Comparison of ENCODE assay signal across 17 mouse cellular contexts in genomic region chr9:27302291-27302690, GRCm38 (mm10). TPM values are rescaled to one million over a fixed set of nuclear protein-coding genes. Genes with fewer than 3 reads are reported as not detected.
DNase-seq lines count a peak whose midpoint lies in the region; ATAC-seq and TF ChIP-seq lines count a peak whose summit lies in the region.
"Had no signal": no experiment of that assay in that cellular context is flagged by ENCODE, and none has a peak within 500 bp of the region (broad histone marks: within the 10 kb centered on the region; RNA-seq: fewer than 3 reads in every experiment).

No protein-coding gene starts in this region.

- H3K4me3 ChIP-seq in forebrain, embryonic 15.5 days: no peak overlapping the region
- no peak overlapping the region for H3K4me3 ChIP-seq in forebrain, embryonic 14.5 days (ENCODE audit: low read depth, low read length)
- peak overlapping the region in 2 of 3 experiments; percentile 30 to 37 for H3K4me3 ChIP-seq in CH12.LX (replicated peaks in 1 of 3; ENCODE audit: low read depth in 2 of 3, low read length in 2 of 3, poor library complexity in 1 of 3)
- H3K4me3 ChIP-seq in midbrain, embryonic 14.5 days (replicated peaks; ENCODE audit: low read depth, low read length): no peak overlapping the region
- no peak overlapping the region for H3K4me3 ChIP-seq in liver, embryonic 11.5 days (ENCODE audit: low read depth, low read length)
- H3K4me3 ChIP-seq: erythroblast, embryonic 14.5 days; intestine, embryonic 15.5 days; limb, embryonic 13.5 days; stomach, embryonic 15.5 days had no signal

- TF ChIP-seq POLR2A in CH12.LX (IDR thresholded peaks at IDR 0.05; ENCODE audit: low read depth, low read length): no peak

- H3K4me1 ChIP-seq in forebrain, embryonic 15.5 days: peaks cover 57% of the 10 kb centered on the region
- H3K4me1 ChIP-seq in forebrain, embryonic 14.5 days (ENCODE audit: control insufficient read depth, insufficient read depth, low read length): peaks cover 43% of the 10 kb centered on the region
- peaks cover 22 to 72% of the 10 kb centered on the region in 2 experiments for H3K4me1 ChIP-seq in CH12.LX (ENCODE audit: control insufficient read depth in 1 of 2, insufficient read depth in 2 of 2)
- peaks cover 44% of the 10 kb centered on the region for H3K4me1 ChIP-seq in midbrain, embryonic 14.5 days (ENCODE audit: control insufficient read depth, insufficient read depth, low read length)
- no peaks in the 10 kb centered on the region; the same call in 1 of the 2 replicates for H3K4me1 ChIP-seq in liver, embryonic 11.5 days (replicated peaks; ENCODE audit: control insufficient read depth, insufficient read depth, low read length)

- 53% methylated on average over 5 of the region's 5 CpGs for WGBS in forebrain, embryonic 15.5 days
- 62% methylated on average over 5 of the region's 5 CpGs for WGBS in forebrain, embryonic 14.5 days
- 59% methylated on average over 5 of the region's 5 CpGs for WGBS in midbrain, embryonic 14.5 days
- WGBS in liver, embryonic 11.5 days: 52% methylated on average over 5 of the region's 5 CpGs

- no peak for DNase-seq in forebrain, embryonic 14.5 days (ENCODE audit: low spot score)
- no peak for DNase-seq in CH12.LX (ENCODE audit: extremely low read depth)
- DNase-seq in cerebellum, postnatal 25 days: peak; percentile 54
- DNase-seq in midbrain, embryonic 14.5 days: no peak
- DNase-seq in gastrocnemius, adult 8-10 months (ENCODE audit: low spot score in 2 of 2): no peak
- no peak for DNase-seq in adrenal gland, postnatal 14 days
- no peak for DNase-seq in liver, embryonic 11.5 days (ENCODE audit: low spot score)
- DNase-seq: adrenal gland, adult 2 months; heart, postnatal 10 days; kidney, postnatal 14 days; liver, postnatal 0 days; thymus, postnatal 14 days had no signal

- TF ChIP-seq CTCF in CH12.LX (conservative IDR thresholded peaks at IDR 0.05 in 1 of 2, IDR thresholded peaks at IDR 0.05 in 1 of 2; ENCODE audit: low read depth in 2 of 2, low read length in 2 of 2): no peak

- no peak for TF ChIP-seq EP300 in CH12.LX (IDR thresholded peaks at IDR 0.05; ENCODE audit: low read length)

- dilution Hi-C loops in CH12.LX (cut with MboI; ENCODE audit: extremely low pct_ligation_motif_present, extremely low pct_unique_long_range_greater_than_20kb, low sequenced_read_pairs): no loop called here

- peaks cover 24% of the 10 kb centered on the region for H3K79me2 ChIP-seq in CH12.LX (replicated peaks; ENCODE audit: control insufficient read depth, extremely low read depth, insufficient read depth, poor library complexity, severe bottlenecking)

- in situ Hi-C loops in CH12.LX (cut with MboI; ENCODE audit: low pct_ligation_motif_present, low pct_unique_long_range_greater_than_20kb, low sequenced_read_pairs): no loop called here

- H3K27ac ChIP-seq in forebrain, embryonic 15.5 days (replicated peaks): no peak overlapping the region
- H3K27ac ChIP-seq in forebrain, embryonic 14.5 days (ENCODE audit: low read depth, low read length): no peak overlapping the region
- peak overlapping the region; percentile 29 for H3K27ac ChIP-seq in CH12.LX (ENCODE audit: insufficient read depth, low read depth)
- no peak overlapping the region for H3K27ac ChIP-seq in midbrain, embryonic 14.5 days (replicated peaks; ENCODE audit: low read depth, low read length)
- no peak overlapping the region for H3K27ac ChIP-seq in liver, embryonic 11.5 days (ENCODE audit: low read depth, low read length)
- H3K27ac ChIP-seq: intestine, embryonic 15.5 days; limb, embryonic 13.5 days; stomach, embryonic 15.5 days had no signal

- H3K27me3 ChIP-seq in forebrain, embryonic 15.5 days: no peaks in the 10 kb centered on the region; the same call in 1 of the 2 replicates
- H3K27me3 ChIP-seq in forebrain, embryonic 14.5 days (replicated peaks; ENCODE audit: control insufficient read depth, insufficient read depth, low read length): 0 out of 2 replicates have a peak, but pooled peaks cover 2% of the 10 kb centered on the region
- no peaks in the 10 kb centered on the region for H3K27me3 ChIP-seq in CH12.LX (replicated peaks)
- no peaks in the 10 kb centered on the region for H3K27me3 ChIP-seq in midbrain, embryonic 14.5 days (ENCODE audit: control insufficient read depth, insufficient read depth, low read length)
- H3K27me3 ChIP-seq in liver, embryonic 11.5 days (replicated peaks; ENCODE audit: control insufficient read depth, insufficient read depth, low read length): peaks cover 59% of the 10 kb centered on the region

- TF ChIP-seq RAD21 in CH12.LX (IDR thresholded peaks at IDR 0.05; ENCODE audit: low read depth, low read length): no peak

- no peak overlapping the region for H3K4me2 ChIP-seq in forebrain, embryonic 15.5 days (replicated peaks)
- no peak overlapping the region for H3K4me2 ChIP-seq in forebrain, embryonic 14.5 days (ENCODE audit: low read length)
- H3K4me2 ChIP-seq in CH12.LX (ENCODE audit: insufficient read depth, low read depth, poor library complexity, severe bottlenecking): peak overlapping the region; percentile 60
- peak overlapping the region; percentile 95 for H3K4me2 ChIP-seq in midbrain, embryonic 14.5 days (ENCODE audit: low read length)
- H3K4me2 ChIP-seq in liver, embryonic 11.5 days: no peak overlapping the region
- H3K4me2 ChIP-seq: intestine, embryonic 15.5 days; stomach, embryonic 15.5 days had no signal

- H3K9ac ChIP-seq in forebrain, embryonic 15.5 days (replicated peaks): 0 out of 2 replicates have a peak overlapping the region, but pooled peaks have one; percentile 2
- H3K9ac ChIP-seq in forebrain, embryonic 14.5 days (ENCODE audit: low read length): no peak overlapping the region
- peak overlapping the region; percentile 4; the same call in 1 of the 2 replicates for H3K9ac ChIP-seq in CH12.LX (ENCODE audit: insufficient read depth, low read depth)
- H3K9ac ChIP-seq in midbrain, embryonic 14.5 days (replicated peaks; ENCODE audit: low read length): peak overlapping the region; percentile 27; the same call in 1 of the 2 replicates
- H3K9ac ChIP-seq in liver, embryonic 11.5 days (ENCODE audit: low read depth, low read length): no peak overlapping the region
- H3K9ac ChIP-seq: intestine, embryonic 15.5 days; limb, embryonic 13.5 days; liver, postnatal 0 days; stomach, embryonic 15.5 days had no signal

- no peak for ATAC-seq in forebrain, embryonic 15.5 days (replicated peaks)
- ATAC-seq in forebrain, embryonic 14.5 days: no peak
- ATAC-seq in midbrain, embryonic 14.5 days (ENCODE audit: low FRiP score, low TSS enrichment): no peak
- no peak for ATAC-seq in liver, embryonic 11.5 days (replicated peaks; ENCODE audit: low FRiP score)
- ATAC-seq: intestine, embryonic 15.5 days; liver, postnatal 0 days had no signal

- H3K9me3 ChIP-seq in forebrain, embryonic 15.5 days: no peaks in the 10 kb centered on the region
- H3K9me3 ChIP-seq in forebrain, embryonic 14.5 days (replicated peaks; ENCODE audit: control insufficient read depth, low read length): no peaks in the 10 kb centered on the region
- peaks cover 12% of the 10 kb centered on the region for H3K9me3 ChIP-seq in CH12.LX (replicated peaks; ENCODE audit: low read length)
- H3K9me3 ChIP-seq in midbrain, embryonic 14.5 days (ENCODE audit: control insufficient read depth, low read length): no peaks in the 10 kb centered on the region
- no peaks in the 10 kb centered on the region for H3K9me3 ChIP-seq in liver, embryonic 11.5 days (ENCODE audit: control insufficient read depth, low read length)
- H3K9me3 ChIP-seq: intestine, embryonic 15.5 days; limb, embryonic 13.5 days; stomach, embryonic 15.5 days had no signal

- H3K36me3 ChIP-seq in forebrain, embryonic 15.5 days: no peaks in the 10 kb centered on the region
- no peaks in the 10 kb centered on the region for H3K36me3 ChIP-seq in forebrain, embryonic 14.5 days (ENCODE audit: control insufficient read depth, insufficient read depth, low read length)
- no peaks in the 10 kb centered on the region for H3K36me3 ChIP-seq in CH12.LX (replicated peaks in 1 of 2; ENCODE audit: control insufficient read depth in 1 of 2, insufficient read depth in 1 of 2, low read length in 1 of 2)
- no peaks in the 10 kb centered on the region for H3K36me3 ChIP-seq in midbrain, embryonic 14.5 days (ENCODE audit: control insufficient read depth, insufficient read depth, low read length)
- H3K36me3 ChIP-seq in liver, embryonic 11.5 days (ENCODE audit: control insufficient read depth, insufficient read depth, low read length): no peaks in the 10 kb centered on the region
- H3K36me3 ChIP-seq: intestine, embryonic 15.5 days; limb, embryonic 13.5 days; stomach, embryonic 15.5 days had no signal

TF ChIP-seq in CH12.LX, 34 proteins besides CTCF, POLR2A, EP300 and RAD21 (continues in another document):
- TF ChIP-seq SMC3 (IDR thresholded peaks at IDR 0.05; ENCODE audit: low read depth, low read length) (no peak), ZKSCAN1 (IDR thresholded peaks at IDR 0.05; ENCODE audit: borderline replicate concordance, low read depth, low read length) (no peak), UBTF (IDR thresholded peaks at IDR 0.05; ENCODE audit: low read depth, low read length) (no peak), SIN3A (IDR thresholded peaks at IDR 0.05; ENCODE audit: low read length) (no peak), ETS1 (conservative IDR thresholded peaks at IDR 0.05; ENCODE audit: low read depth, low read length) (no peak), MAX (IDR thresholded peaks at IDR 0.05; ENCODE audit: low read length) (no peak), NRF1 (IDR thresholded peaks at IDR 0.05; ENCODE audit: low read depth, low read length) (no peak), TBP (conservative IDR thresholded peaks at IDR 0.05; ENCODE audit: low read depth, low read length) (no peak), MEF2A (IDR thresholded peaks at IDR 0.05; ENCODE audit: borderline replicate concordance, low read depth, low read length) (no peak), ELF1 (IDR thresholded peaks at IDR 0.05; ENCODE audit: low read depth, low read length) (no peak), JUN (IDR thresholded peaks at IDR 0.05; ENCODE audit: insufficient read depth, low read depth, low read length) (no peak), POLR2AphosphoS2 (IDR thresholded peaks at IDR 0.05; ENCODE audit: low read depth, low read length) (no peak), JUND (conservative IDR thresholded peaks at IDR 0.05; ENCODE audit: low read depth, low read length) (no peak)

RNA-seq across cellular contexts. Expression of gene Igsf9b, which starts 3.3 kb away (rescaled TPM):
- 12.6 and 12.8 TPM in 2 replicates for polyA plus RNA-seq in forebrain, embryonic 15.5 days (2015; fragmentation: Nextera tagmentation; extraction: Ambion mirVana)
- 5.1 and 7.5 TPM in 2 replicates for polyA plus RNA-seq in forebrain, embryonic 14.5 days (2014; fragmentation: Nextera tagmentation; extraction: Ambion mirVana)
- total RNA-seq in CH12.LX (2012; rRNA removed): 7.4 and 12.4 TPM in 2 replicates
- total RNA-seq in CH12.LX (2014; rRNA removed): 1.8 and 2.0 TPM in 2 replicates
- 4.5 and 5.2 TPM in 2 replicates for polyA plus RNA-seq in CH12.LX (2012; ENCODE audit: insufficient read length, low read depth)
- 12.0 and 15.2 TPM in 2 replicates for polyA plus RNA-seq in midbrain, embryonic 14.5 days (2014; fragmentation: Nextera tagmentation; extraction: Ambion mirVana)
- total RNA-seq in gastrocnemius, adult 8-10 months (2022): 1 to 10 TPM in 3 of 4 experiments, under 1 TPM in 1; 0.67 to 1.4 (median 1.0) TPM
- 4.0 and 4.8 TPM in 2 replicates for total RNA-seq in adrenal gland, postnatal 14 days (2021)
- 0.25 and 0.48 TPM in 2 replicates for polyA plus RNA-seq in liver, embryonic 11.5 days (2014; fragmentation: Nextera tagmentation; extraction: Ambion mirVana)
- polyA plus RNA-seq: erythroblast, embryonic 14.5 days had no signal

Comparison
In these comparisons a context has a peak if more than half of its experiments do, and no peak if none do; other contexts are left out.
1. H3K9ac ChIP-seq: peak in forebrain, embryonic 15.5 days (single experiment), CH12.LX (single experiment) and midbrain, embryonic 14.5 days (single experiment); none in forebrain, embryonic 14.5 days (single experiment) and liver, embryonic 11.5 days (single experiment).
2. H3K4me2 ChIP-seq: peak in CH12.LX (single experiment) and midbrain, embryonic 14.5 days (single experiment); none in forebrain, embryonic 15.5 days (single experiment), forebrain, embryonic 14.5 days (single experiment) and liver, embryonic 11.5 days (single experiment).
3. H3K4me3 ChIP-seq: peak in CH12.LX (2 of 3); none in forebrain, embryonic 15.5 days (single experiment), forebrain, embryonic 14.5 days (single experiment), midbrain, embryonic 14.5 days (single experiment) and liver, embryonic 11.5 days (single experiment).
4. DNase-seq: peak in cerebellum, postnatal 25 days (2 of 2); none in forebrain, embryonic 14.5 days (single experiment), CH12.LX (single experiment), midbrain, embryonic 14.5 days (single experiment), gastrocnemius, adult 8-10 months (0 of 2), adrenal gland, postnatal 14 days (single experiment) and liver, embryonic 11.5 days (single experiment).